Mouse (Mus musculus) neural tube, embryonic 14.5 days (tissue): ENCODE data around the gene Dcaf5. TPM values are rescaled to one million over a fixed set of nuclear protein-coding genes. Genes with fewer than 3 reads are reported as not detected.

Source experiments
- ATAC-seq: fragments of 200-750 bp; cut with Nextera tagmentation; 2 replicates; pipeline ENCODE4 v1.8.0; 2017; ENCODE audit warnings: low read depth, mild to moderate bottlenecking, moderate TSS enrichment, moderate library complexity
- H3K27ac ChIP-seq: fragments of 300-500 bp; sonication (generic); 2 replicates; pipeline ENCODE4 v1.5.1; 2014; ENCODE audit warnings: low read depth, mild to moderate bottlenecking, control low read depth, low read length, moderate library complexity, mixed read lengths
- H3K27me3 ChIP-seq: fragments of 300-500 bp; sonication (generic); 2 replicates; pipeline ENCODE4 v1.6.1; 2014; ENCODE audit warnings: low read length; ENCODE audit not compliant: control insufficient read depth, insufficient read depth
- H3K36me3 ChIP-seq: fragments of 300-500 bp; sonication (generic); 2 replicates; pipeline ENCODE4 v1.6.1; 2014; ENCODE audit warnings: low read length, mixed read lengths; ENCODE audit not compliant: control insufficient read depth, insufficient read depth
- H3K4me1 ChIP-seq: fragments of 300-500 bp; sonication (generic); 2 replicates; pipeline ENCODE4 v1.6.1; 2014; ENCODE audit warnings: low read length; ENCODE audit not compliant: control insufficient read depth, insufficient read depth
- H3K4me2 ChIP-seq: fragments of 300-500 bp; sonication (generic); 2 replicates; pipeline ENCODE4 v1.6.1; 2014; ENCODE audit warnings: mild to moderate bottlenecking, low read depth, low read length, control low read depth
- H3K4me3 ChIP-seq: fragments of 300-500 bp; sonication (generic); 2 replicates; pipeline ENCODE4 v1.5.1; 2014; ENCODE audit warnings: low read depth, low read length, control low read depth, mixed read lengths
- H3K9ac ChIP-seq: fragments of 300-500 bp; sonication (generic); replicated peaks from 2 replicates; pipeline ENCODE4 v1.6.1; 2014; ENCODE audit warnings: low read depth, mild to moderate bottlenecking, control low read depth, low read length, mixed read lengths
- H3K9me3 ChIP-seq: fragments of 300-500 bp; sonication (generic); 2 replicates; pipeline ENCODE4 v1.6.1; 2016; ENCODE audit warnings: low read length; ENCODE audit not compliant: control insufficient read depth
- WGBS: fragments of 180-500 bp; shearing (Covaris S2); extraction: QIAGEN DNeasy Blood & Tissue Kit; methylation state at CpG from one replicate; pipeline ENCODE4 v1.1.7; 2014; 5-methylcytosine and 5-hydroxymethylcytosine counted together
- polyA plus RNA-seq: library from polyadenylated mRNA; unstranded; fragments of >200 nt; fragmentation: Nextera tagmentation; extraction: Ambion mirVana; gene quantifications from 2 replicates; pipeline ENCODE4 v1.2.1, GENCODE M21; 2014

The Dcaf5 gene
- polyA plus RNA-seq, 1 experiment from 2014 or later = 25.3 TPM

DNA sequence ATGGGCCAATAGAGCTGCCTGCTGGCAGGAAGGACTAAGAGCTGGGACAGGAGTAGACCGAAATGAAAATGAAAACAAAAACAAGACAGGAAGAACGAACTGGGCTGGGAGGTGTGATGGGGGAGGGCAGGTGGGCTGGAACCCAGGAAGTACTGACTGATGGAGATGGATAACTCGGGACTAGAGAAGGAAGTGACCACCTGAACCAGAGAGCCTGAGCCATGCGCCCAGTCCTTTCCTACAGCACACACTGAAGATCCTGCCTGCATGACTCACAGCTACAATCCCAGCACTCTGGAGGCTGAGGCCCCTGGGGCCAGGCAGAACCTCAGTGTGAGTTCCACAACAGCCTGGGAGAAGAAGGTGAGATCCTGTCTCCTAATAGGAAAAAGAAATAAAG, 3.1 kb downstream of the Dcaf5 start:
- Histone ChIP-seq H3K27me3 (no peaks in the 10 kb centered on the region), H3K9ac (no peak overlapping the region), H3K36me3 (no peaks in the 10 kb centered on the region), H3K9me3 (no peaks in the 10 kb centered on the region), H3K4me3 (no peak overlapping the region), H3K4me1 (peaks cover 18% of the 10 kb centered on the region; the same call in 1 of the 2 replicates), H3K27ac (no peak overlapping the region), H3K4me2 (no peak overlapping the region)
- ATAC-seq = no peak
- WGBS = 78% methylated on average over 4 of the region's 4 CpGs

DNA sequence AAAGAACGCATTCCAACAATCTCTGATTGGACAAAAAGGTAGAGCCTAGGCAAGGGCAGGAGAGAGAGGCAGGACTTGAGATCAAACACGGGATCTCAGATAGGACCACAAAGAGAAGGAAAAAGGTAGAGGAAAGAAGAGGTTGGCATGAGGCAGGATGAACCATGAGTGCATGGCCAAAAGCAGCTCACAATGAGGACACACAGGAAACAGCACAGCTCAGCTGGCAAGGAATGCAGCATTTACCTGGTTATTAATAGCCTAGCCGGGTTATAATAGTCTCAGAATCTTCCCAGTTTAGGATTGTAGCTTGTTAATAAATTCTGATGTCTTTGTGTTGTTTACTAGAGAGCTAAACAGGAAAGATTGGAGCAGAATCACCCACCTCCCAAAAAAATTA, 8.7 kb downstream of the Dcaf5 start:
- Histone ChIP-seq H3K4me2 (no peak overlapping the region), H3K27me3 (no peaks in the 10 kb centered on the region), H3K36me3 (0 out of 2 replicates have a peak, but pooled peaks cover 4% of the 10 kb centered on the region), H3K4me3 (no peak overlapping the region), H3K4me1 (no peaks in the 10 kb centered on the region), H3K9ac (no peak overlapping the region), H3K9me3 (no peaks in the 10 kb centered on the region), H3K27ac (no peak overlapping the region)
- WGBS = 97% methylated on average over 3 of the region's 3 CpGs
- no peak for ATAC-seq

DNA sequence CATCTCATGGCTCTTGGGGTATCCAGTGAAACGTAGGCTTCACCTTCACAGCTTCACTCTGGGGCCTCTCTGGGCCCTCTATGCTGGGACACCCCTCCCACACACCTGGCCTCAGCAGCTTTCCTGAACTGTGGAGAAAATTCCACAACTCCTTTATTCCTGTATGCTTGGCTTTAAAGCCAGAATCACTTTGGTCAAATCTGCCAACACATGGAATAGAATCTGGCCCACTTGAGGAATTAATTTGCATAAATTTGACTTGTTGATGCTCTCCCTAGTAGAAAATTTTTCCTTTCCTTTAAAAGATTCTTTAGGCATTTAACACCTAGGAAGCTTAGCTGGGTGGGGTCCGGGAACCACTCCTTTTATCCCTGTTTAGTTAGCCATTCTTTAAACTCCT, 21.3 kb downstream of the Dcaf5 start:
- no peaks in the 10 kb centered on the region for H3K36me3 ChIP-seq
- ATAC-seq = no peak
- no peaks in the 10 kb centered on the region for H3K27me3 ChIP-seq
- 96% methylated on average over 2 of the region's 2 CpGs for WGBS
- H3K9ac ChIP-seq = no peak overlapping the region
- no peaks in the 10 kb centered on the region for H3K4me1 ChIP-seq
- no peak overlapping the region for H3K4me3 ChIP-seq
- no peak overlapping the region for H3K4me2 ChIP-seq
- H3K9me3 ChIP-seq = no peaks in the 10 kb centered on the region
- no peak overlapping the region for H3K27ac ChIP-seq

DNA sequence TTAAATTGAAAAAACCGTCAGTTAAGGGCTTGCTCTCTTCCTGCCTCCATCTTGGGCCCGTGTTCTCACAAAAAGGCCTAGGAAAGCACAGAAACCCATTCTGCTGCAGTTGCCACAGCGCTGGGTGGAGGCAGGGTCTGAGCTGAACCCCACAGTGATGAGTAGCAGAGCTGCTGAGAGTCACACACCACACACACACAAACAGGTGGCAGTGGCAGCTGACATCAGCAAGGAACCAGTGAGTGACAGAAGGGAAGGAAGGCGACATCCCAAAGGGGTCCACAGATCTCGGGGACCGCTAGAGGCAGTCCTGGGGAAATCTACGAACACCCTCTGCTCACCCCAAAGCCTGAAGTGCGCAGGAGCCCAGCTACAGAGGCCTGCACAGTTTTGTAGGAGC, 25.5 kb downstream of the Dcaf5 start:
- Histone ChIP-seq H3K27ac (no peak overlapping the region), H3K27me3 (no peaks in the 10 kb centered on the region), H3K4me3 (no peak overlapping the region), H3K9ac (no peak overlapping the region), H3K4me2 (no peak overlapping the region), H3K4me1 (no peaks in the 10 kb centered on the region), H3K36me3 (no peaks in the 10 kb centered on the region), H3K9me3 (no peaks in the 10 kb centered on the region)
- ATAC-seq = no peak
- WGBS = 94% methylated on average over 8 of the region's 8 CpGs

DNA sequence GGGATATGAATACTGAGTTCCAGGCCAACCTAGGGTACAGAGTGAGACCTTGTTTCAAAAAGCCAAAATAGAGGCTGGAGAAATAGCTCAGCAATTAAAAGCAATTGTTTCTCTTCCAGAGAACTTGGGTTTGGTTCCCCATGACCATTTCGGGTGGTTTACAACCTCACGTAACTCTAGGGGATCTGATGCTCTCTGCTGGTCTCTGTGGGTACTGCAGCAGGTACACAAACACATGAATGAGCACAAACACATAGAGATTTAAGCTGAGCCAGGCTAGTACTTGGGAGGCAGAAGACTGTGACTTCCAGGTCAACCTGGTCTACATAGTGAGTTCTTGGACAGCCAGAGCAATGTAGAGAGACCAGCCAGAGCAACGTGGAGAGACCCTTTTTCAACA, 28.6 kb downstream of the Dcaf5 start:
- no peak for ATAC-seq
- Histone ChIP-seq H3K4me2 (no peak overlapping the region), H3K9me3 (no peaks in the 10 kb centered on the region), H3K4me3 (no peak overlapping the region), H3K9ac (no peak overlapping the region), H3K27ac (no peak overlapping the region), H3K27me3 (no peaks in the 10 kb centered on the region), H3K4me1 (no peaks in the 10 kb centered on the region), H3K36me3 (peaks cover 10% of the 10 kb centered on the region; the same call in 1 of the 2 replicates)
- WGBS = 51% methylated on average over 3 of the region's 3 CpGs

DNA sequence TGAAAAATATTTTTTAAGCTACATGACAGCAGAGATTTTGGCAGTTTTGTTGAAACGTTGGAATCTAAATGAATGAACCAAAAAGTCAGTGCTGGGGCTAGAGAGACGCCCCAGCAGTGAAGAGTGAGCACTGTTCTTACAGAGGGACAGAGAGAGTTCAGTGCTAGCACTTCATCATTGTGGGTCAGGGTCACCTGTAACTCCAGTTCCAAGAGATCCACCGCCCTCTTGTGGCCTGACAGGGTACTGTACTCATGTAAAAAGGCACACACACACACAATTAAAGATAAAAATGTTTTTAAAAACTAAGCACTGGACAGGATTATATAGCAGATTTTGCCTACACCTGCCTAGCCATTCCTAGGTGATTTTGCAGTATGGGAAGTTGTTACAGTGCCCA, 29.8 kb downstream of the Dcaf5 start:
- no peak for ATAC-seq
- H3K27me3 ChIP-seq = no peaks in the 10 kb centered on the region
- H3K4me1 ChIP-seq = no peaks in the 10 kb centered on the region
- no peaks in the 10 kb centered on the region for H3K9me3 ChIP-seq
- H3K4me2 ChIP-seq = no peak overlapping the region
- no peak overlapping the region for H3K4me3 ChIP-seq
- no peak overlapping the region for H3K27ac ChIP-seq
- peaks cover 10% of the 10 kb centered on the region; the same call in 1 of the 2 replicates for H3K36me3 ChIP-seq
- H3K9ac ChIP-seq = no peak overlapping the region
- 37% methylated on average over 3 of the region's 3 CpGs for WGBS

DNA sequence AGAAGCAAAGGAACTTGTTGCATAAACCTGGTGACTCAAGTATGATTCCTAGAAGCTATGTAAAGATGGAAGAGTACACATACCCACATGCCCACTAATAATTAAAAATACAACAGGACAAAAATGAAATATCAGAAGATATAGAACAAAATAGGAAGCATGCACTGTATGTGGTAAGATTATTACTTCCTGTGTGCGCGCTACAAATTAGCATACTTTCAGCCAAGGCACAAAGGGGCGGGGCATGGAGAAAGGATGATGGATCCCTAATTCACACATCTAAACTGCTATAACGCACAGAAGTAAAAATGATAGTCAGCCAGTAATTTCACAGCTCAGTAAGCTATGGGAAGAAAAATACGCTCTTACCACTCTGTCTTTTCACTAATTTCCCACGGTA, 32.3 kb downstream of the Dcaf5 start:
- Histone ChIP-seq H3K27me3 (no peaks in the 10 kb centered on the region), H3K4me2 (no peak overlapping the region), H3K9ac (no peak overlapping the region), H3K9me3 (no peaks in the 10 kb centered on the region), H3K36me3 (peaks cover 10% of the 10 kb centered on the region; the same call in 1 of the 2 replicates), H3K4me1 (no peaks in the 10 kb centered on the region), H3K27ac (no peak overlapping the region), H3K4me3 (no peak overlapping the region)
- 81% methylated on average over 6 of the region's 6 CpGs for WGBS
- ATAC-seq = no peak

DNA sequence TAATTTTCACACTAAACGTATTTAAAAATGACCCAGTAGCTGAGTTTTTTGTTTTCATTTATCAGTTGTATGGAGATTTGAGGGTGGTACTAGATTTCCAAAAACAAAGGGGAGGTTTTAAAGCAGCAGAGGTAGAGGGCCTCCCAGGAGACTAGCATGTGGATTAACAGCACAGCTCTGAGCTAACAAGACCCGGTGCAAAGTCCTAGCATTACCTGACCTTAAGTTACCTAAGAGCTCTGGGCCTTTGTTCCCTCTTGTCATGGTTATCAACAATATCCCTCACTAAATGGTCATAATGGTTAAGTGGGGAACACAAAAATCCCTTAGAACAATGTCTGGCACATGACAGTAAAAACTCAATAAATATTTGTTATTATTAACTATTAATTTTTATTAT, 37.3 kb downstream of the Dcaf5 start:
- WGBS = 94% methylated on average over 2 of the region's 2 CpGs
- Histone ChIP-seq H3K9me3 (no peaks in the 10 kb centered on the region), H3K36me3 (peaks cover 47% of the 10 kb centered on the region), H3K27ac (no peak overlapping the region), H3K9ac (no peak overlapping the region), H3K4me3 (no peak overlapping the region), H3K4me1 (no peaks in the 10 kb centered on the region), H3K4me2 (no peak overlapping the region), H3K27me3 (no peaks in the 10 kb centered on the region)
- ATAC-seq = no peak

DNA sequence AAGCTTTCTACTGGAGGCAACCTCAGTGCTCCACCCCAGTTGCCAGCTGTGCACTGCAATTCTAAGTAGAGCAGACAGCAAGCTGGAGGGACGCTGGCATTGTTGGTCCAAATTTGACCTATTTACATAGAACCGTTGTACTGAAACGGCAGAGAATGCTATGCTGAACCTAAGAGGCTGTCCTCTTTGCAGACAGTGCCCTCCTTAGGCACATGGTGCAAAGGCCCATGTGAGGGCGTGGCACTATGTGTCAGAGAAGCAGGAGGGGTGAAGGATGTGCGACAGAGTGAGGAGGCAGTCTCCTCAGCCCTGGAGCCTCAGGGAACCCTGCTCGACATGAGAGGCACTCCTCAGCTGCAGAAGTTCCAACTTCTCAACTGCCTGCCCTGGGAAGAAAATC, 40.0 kb downstream of the Dcaf5 start:
- Histone ChIP-seq H3K4me1 (no peaks in the 10 kb centered on the region), H3K9ac (no peak overlapping the region), H3K4me2 (no peak overlapping the region), H3K27me3 (no peaks in the 10 kb centered on the region), H3K9me3 (no peaks in the 10 kb centered on the region), H3K4me3 (no peak overlapping the region), H3K36me3 (peaks cover 41% of the 10 kb centered on the region), H3K27ac (no peak overlapping the region)
- no peak for ATAC-seq
- WGBS = 59% methylated on average over 6 of the region's 6 CpGs

DNA sequence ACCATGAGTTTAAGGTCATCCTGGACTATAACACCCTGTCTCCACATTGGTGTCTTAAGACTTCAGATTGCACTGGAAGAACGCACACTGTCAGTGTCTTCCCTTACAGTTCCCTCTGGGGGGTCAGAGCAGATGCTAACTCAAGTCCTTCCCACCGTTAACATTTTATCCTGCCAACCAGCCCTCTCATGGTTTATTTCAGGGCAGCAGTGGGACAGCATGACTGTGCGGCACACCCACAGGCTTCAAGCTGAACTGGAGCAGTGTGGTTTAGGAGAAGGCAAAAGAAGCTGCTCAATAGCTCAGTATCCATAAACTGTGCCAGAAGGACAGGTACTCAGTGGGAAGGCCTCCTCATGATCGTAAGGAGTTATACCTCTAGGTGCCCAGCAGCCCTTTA, 41.1 kb downstream of the Dcaf5 start:
- Histone ChIP-seq H3K4me2 (no peak overlapping the region), H3K36me3 (peaks cover 42% of the 10 kb centered on the region), H3K27ac (no peak overlapping the region), H3K4me3 (no peak overlapping the region), H3K9ac (no peak overlapping the region), H3K4me1 (no peaks in the 10 kb centered on the region), H3K27me3 (no peaks in the 10 kb centered on the region), H3K9me3 (no peaks in the 10 kb centered on the region)
- 96% methylated on average over 4 of the region's 4 CpGs for WGBS
- no peak for ATAC-seq
